Mouse (Mus musculus): ENCODE results near the gene Lrrc29. TPM values are rescaled to one million over a fixed set of nuclear protein-coding genes. Genes with fewer than 3 reads are reported as not detected.

The Lrrc29 gene
- polyA plus RNA-seq, 1 experiment from 2014 or later: 4.3 TPM

GRCm38 (mm10) chr8:105311718-105312117 lies 14.4 kb downstream of the Lrrc29 start:
- no peak for DNase-seq (ENCODE audit: low spot score)

GRCm38 (mm10) chr8:105310118-105310517 lies 16.0 kb downstream of the Lrrc29 start:
- no peak for DNase-seq (ENCODE audit: low spot score)

- DNase-seq (ENCODE audit: low spot score): no peak
Observed at GRCm38 (mm10) chr8:105309142-105309847, 16.8 kb downstream of the Lrrc29 start.

GRCm38 (mm10) chr8:105308428-105308827 lies 17.6 kb downstream of the Lrrc29 start:
- no peak for DNase-seq (ENCODE audit: low spot score)

GRCm38 (mm10) chr8:105307670-105308069 lies 18.4 kb downstream of the Lrrc29 start:
- DNase-seq (ENCODE audit: low spot score): no peak

GRCm38 (mm10) chr8:105306146-105306691 lies 19.9 kb downstream of the Lrrc29 start:
- DNase-seq (ENCODE audit: low spot score): peak; percentile 45

- DNase-seq (ENCODE audit: low spot score): peak; percentile 11
Observed at GRCm38 (mm10) chr8:105305211-105306145, 20.6 kb downstream of the Lrrc29 start, which contains the start of gene Elmo3. TSS of gene Elmo3 (plus strand) at chr8:105305601.

GRCm38 (mm10) chr8:105304325-105305210 lies 21.5 kb downstream of the Lrrc29 start:
- DNase-seq (ENCODE audit: low spot score): peak; percentile 45

- DNase-seq (ENCODE audit: low spot score): no peak
Observed at GRCm38 (mm10) chr8:105303874-105304273, 22.2 kb downstream of the Lrrc29 start.

- DNase-seq (ENCODE audit: low spot score): no peak
Observed at GRCm38 (mm10) chr8:105303396-105303795, 22.7 kb downstream of the Lrrc29 start.

GRCm38 (mm10) chr8:105299962-105300361 lies 26.1 kb downstream of the Lrrc29 start:
- DNase-seq (ENCODE audit: low spot score): no peak

- DNase-seq (ENCODE audit: low spot score): peak; percentile 72
Observed at GRCm38 (mm10) chr8:105298351-105299252, 27.5 kb downstream of the Lrrc29 start.

- DNase-seq (ENCODE audit: low spot score): peak; percentile 91
Observed at GRCm38 (mm10) chr8:105297511-105298192, 28.4 kb downstream of the Lrrc29 start, which contains the start of gene E2f4. TSS of gene E2f4 (plus strand) at chr8:105297663.

GRCm38 (mm10) chr8:105295895-105296573 lies 30.0 kb downstream of the Lrrc29 start, which contains the start of gene Exoc3l:
TSS of gene Exoc3l (minus strand) at chr8:105296101.
- DNase-seq (ENCODE audit: low spot score): peak; percentile 37

- no peak for DNase-seq (ENCODE audit: low spot score)
Observed at GRCm38 (mm10) chr8:105295256-105295655, 30.8 kb downstream of the Lrrc29 start.

- DNase-seq (ENCODE audit: low spot score): no peak
Observed at GRCm38 (mm10) chr8:105294776-105295175, 31.3 kb downstream of the Lrrc29 start.

- DNase-seq (ENCODE audit: low spot score): no peak
Observed at GRCm38 (mm10) chr8:105293405-105293804, 32.7 kb downstream of the Lrrc29 start.

GRCm38 (mm10) chr8:105292471-105292870 lies 33.6 kb downstream of the Lrrc29 start:
- no peak for DNase-seq (ENCODE audit: low spot score)

All from thymus, postnatal 0 days (tissue).